Mouse (Mus musculus): ENCODE measurements around the gene Ftsj1.

DNA sequence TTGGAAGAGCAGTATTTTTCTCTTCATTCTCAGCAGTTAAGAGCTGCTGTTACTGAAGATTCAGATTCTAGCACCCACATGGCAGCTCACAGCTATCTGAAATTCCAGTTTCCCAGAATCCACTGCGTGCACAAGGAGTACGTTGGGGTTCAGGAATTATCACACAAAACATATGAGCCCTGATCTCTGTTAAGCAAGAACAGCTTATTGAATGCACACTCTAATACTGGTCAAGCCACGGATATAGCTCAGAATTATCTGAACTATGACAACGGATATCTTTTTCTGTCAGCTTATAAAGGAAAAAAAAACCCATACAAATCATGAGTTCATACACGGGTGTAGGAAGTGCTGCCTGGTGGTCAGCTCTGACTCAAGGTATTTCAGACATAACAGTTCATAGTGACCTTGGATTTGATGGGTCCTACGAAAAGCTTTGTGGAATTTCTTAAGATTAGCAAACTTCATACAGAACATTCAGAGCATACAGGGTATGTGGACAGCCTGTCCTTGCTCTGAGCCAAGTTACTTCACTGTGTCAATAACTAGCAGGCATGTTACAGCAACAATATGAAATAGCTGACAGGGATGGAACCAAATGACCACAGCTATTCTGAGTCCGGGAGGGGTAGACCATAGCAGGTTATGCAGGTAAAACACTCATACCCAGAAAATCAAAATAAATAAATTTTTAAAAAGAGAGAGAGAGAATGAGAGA, 40.6 kb downstream of the Ftsj1 start:
- TF ChIP-seq CTCF (IDR thresholded peaks at IDR 0.05; ENCODE audit: low read depth) (no peak), EP300 (IDR thresholded peaks at IDR 0.05; ENCODE audit: low read depth) (no peak)

Data from heart, postnatal 0 days (tissue).